Mouse (Mus musculus) T-helper 2 cell (primary cell): ENCODE measurements around the gene Scgb1c1.

ENCODE experiments used
- in situ Hi-C: fragments of 300-600 bp; cut with MboI, MseI; formaldehyde crosslinking; loops from one replicate; pipeline ENCODE4 v1.15.1; 2025; ENCODE audit warnings: high pct_unique_total_duplicates

Gene Scgb1c1

DNA sequence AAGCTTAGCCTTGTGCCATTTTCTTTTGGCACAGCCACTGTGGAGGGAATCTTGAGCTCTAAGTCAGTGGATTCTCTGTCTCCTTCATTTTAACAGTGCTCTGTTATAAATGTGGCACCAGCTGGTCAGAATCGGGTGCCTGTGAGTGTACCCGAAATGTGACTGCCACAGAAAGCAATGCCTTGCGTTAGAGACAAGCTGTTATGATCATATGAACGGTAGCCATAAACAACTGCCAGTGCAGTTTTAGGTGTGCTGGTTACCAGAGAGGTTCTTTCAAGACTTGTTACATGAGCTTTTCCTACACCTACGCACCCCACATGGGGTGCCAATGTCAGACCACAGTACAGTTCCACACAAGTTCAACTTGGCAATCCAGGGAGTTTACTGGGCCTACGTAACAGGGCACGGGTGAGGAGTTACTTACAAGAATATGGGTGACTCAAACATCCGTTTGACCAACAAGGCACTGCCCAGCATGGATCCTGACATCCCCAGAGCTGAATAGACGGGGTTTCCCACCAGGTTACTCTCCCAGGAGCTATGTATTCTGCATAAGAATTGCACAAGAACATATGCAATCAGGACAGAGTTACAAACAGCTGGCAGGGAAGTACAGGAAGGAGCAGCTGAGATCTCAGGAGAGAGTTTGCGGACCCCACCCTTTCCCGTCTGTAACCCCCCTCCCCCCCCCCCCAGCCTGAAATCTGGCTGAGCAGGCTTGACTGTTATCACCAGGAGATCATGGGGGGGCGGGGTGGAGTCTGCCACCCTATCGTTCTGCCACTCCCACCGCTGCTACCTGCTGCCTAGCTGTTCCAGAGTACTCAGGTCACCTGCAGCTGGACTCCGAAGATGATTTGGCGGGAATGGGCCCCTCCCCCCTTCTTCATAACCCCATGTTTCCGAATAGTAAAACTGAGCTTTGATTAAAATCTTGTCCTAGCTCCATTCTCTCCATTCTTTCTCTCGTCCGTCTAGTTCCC is 4.3 kb upstream of the Scgb1c1 start:
- in situ Hi-C loops = loop anchor here (5.0 kb wide), 2 partner anchors 61 to 341 kb away; partner anchors contain the start of gene Cox8b

DNA sequence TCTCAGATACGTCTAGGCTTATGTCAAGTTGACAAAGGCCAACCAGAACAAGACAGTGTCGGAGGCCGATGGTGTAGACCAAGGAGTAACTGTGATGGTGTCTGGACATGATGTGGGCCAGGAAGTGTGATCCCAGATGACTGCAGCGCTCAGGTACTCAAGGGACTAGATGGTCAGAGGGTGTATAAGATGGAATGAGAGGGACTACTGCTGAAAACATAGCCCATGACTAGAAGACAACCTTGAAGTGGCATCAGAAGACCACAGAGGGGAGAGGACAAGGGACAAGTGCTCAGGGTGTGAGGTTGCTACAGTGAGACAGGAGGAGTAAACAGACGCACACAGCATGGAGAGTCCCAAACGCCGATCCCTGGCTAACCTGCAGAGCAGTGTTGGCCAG is 1.5 kb upstream of the Scgb1c1 start:
- in situ Hi-C loops = loop anchor here (5.0 kb wide), 2 partner anchors 58 to 338 kb away; partner anchors contain the start of gene Cox8b

DNA sequence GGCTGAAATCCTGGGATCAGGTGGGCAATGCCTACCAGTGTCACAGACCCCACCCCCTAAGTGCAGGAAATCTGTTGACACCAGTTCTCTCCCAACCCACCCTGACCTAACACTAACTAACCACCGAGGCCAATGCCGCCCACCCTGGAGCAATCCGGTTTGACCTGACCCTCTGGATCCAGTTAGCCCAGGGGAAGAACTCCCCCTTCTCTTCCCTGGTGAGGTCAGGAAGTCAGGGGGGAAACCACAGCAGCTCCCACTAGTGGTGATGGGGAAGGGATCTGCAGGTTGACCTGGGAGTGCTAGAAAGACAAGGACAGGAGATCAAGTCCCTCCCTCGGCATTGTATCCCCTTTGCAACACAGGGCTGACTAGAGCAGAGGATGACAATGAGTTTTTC is 336 bp downstream of the Scgb1c1 start:
- in situ Hi-C loops = loop anchor here (5.0 kb wide), 1 partner anchor 207 kb away; no protein-coding TSS in a partner anchor

DNA sequence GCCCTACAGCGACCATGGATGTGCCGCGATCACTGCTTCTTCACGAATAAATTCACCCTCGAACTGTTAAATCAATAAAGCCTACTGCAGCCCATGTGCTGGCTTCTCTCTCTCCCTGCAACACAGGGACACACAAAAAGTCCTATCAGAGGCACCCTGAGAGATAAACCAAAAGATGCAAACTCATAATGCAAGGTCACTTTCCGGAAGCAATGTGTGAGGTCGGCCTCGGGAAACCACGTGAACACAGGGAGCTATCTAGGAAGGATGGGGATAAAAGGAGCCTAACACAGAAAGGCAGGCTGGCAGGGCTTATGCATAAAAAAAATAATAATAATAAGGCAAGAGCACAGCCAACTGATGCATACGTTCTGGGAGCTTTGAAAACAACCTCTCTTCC is 1.3 kb downstream of the Scgb1c1 start:
- in situ Hi-C loops = loop anchor here (5.0 kb wide), 1 partner anchor 206 kb away; no protein-coding TSS in a partner anchor

DNA sequence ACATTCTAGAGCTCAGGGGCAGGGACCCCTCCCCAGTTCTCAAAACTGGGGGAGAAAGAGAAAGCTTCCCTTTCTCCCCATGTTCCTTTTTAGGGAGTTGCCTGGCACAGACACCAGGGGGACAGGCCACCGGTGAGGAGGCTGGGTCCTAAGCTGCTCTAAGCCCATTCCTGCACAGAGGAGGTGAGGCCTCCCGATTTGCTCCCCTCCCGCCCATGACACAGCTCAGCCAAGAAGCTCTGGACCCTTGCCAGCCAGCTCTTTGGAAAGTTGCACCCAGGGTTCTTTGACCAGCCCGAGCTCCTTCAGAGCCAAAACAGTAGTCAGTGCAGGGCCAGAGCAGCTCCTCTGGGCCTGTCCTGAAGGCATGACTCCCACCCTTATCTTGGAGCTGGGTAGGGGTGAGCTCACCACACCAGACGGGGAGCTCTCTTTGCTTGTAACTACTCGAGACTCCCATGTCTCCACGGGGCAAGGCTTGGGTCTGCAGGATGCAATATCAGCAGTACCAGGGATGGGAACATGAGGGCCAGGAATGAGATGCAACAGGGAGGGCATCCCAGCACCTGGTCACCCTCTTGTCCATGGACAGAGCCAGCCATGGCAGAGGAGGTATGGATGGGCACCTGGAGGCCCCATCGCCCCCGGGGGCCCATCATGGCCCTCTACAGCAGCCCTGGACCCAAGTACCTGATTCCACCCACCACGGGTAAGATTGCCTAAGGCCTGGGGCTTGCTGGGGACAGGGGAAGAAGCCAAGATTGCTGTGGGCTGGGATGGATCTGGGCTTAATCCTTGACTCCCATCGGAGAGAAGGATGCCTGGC is 2.6 kb downstream of the Scgb1c1 start, which contains the start of gene Odf3:
Gene Odf3 (plus strand): TSS at position 51 of the 826 bp plus-strand sequence.
- in situ Hi-C loops = loop anchor here (5.0 kb wide), 1 partner anchor 204 kb away; no protein-coding TSS in a partner anchor

DNA sequence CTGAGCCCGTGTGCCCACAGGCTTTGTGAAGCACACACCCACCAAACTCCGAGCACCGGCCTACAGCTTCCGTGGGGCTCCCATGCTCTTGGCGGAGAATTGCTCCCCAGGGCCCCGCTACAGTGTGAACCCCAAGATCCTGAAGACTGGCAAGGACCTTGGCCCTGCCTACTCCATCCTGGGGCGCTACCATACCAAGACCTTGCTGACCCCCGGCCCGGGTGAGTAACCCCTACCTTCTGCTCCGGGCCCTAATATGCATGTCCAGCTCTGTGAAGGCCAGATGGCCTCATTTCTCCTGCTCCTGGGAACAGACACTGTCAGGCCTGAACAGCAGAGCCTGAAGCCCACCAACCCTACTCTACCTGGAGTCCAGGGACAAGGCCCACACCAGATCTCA is 3.2 kb downstream of the Scgb1c1 start:
- in situ Hi-C loops = loop anchor here (5.0 kb wide), 1 partner anchor 204 kb away; no protein-coding TSS in a partner anchor

DNA sequence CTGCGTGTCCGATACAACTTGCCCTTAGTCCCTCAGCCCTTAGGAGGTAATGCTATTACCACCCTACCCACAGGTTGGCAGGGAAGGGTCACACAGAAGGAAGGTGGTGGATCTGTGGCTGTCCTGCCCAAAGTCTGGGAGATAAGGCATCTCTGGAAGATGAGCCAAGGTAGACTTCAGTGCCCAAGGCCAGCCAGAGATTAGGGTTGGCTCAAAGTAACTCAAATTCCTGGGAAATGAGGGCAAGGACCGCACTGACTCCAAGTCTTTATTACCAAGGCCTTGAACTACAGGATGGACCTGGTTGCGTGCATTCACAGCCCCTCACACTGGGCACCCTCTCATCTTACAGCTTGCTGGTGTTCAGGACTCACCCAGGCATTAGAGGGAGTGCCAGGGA is 6.6 kb downstream of the Scgb1c1 start:
- in situ Hi-C loops = no loop called here

DNA sequence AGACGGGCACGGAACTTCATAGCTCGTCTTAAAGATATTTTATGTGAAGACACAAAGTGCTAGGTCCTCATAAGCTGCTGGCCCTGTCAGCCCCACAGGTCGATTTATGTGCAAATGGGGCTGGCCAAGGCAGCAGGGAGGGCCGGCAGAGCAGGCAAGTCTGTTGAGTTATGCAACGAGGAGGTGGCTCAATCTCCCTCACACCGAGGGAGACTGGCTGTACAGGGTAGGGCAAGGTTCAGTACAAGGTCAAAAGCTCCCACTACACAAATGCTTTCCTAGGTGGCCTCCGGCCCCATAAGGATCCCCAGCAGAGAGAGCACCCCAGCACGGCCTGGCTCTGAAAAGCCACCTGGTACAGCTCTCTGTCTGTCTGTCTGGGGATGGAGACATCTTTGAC is 8.0 kb downstream of the Scgb1c1 start:
- in situ Hi-C loops = no loop called here

DNA sequence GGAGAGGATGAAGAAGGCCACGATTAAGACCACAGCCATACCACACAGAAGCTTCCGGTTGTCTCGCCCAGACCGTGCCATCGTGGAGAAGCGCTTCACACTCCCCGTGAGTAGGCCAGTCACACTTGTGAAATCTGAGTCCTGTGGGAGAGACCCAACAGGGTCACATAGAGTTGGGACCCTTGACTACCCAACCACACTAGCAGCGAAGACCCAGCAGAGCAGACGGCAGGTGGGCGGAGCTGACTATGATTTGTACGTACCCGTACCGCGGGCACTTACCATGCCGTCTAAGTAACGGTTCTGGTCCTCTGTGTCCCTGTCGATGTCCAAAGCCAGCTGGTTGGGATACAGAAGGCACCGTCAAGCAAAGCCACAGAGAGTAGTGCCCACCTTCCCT is 9.1 kb downstream of the Scgb1c1 start:
- in situ Hi-C loops = no loop called here

DNA sequence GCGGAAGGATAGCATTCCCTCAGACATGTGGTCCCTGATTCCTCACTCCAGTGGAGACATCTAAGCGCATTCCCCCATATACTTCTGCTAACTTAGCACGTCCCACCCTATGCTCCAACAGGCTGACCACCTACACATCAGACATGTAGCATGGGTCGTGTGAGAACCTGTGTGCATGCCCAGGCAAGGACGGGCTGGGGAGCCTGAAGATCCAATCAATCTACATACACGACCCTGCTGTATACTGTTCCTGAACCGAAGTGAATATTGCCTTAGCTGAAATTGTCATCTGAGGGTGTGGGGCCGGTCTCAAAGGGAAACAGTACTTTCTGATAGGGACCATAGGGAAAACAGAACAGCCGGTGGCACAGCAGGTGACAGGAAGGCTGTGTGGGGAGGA is 9.8 kb downstream of the Scgb1c1 start:
- in situ Hi-C loops = no loop called here

DNA sequence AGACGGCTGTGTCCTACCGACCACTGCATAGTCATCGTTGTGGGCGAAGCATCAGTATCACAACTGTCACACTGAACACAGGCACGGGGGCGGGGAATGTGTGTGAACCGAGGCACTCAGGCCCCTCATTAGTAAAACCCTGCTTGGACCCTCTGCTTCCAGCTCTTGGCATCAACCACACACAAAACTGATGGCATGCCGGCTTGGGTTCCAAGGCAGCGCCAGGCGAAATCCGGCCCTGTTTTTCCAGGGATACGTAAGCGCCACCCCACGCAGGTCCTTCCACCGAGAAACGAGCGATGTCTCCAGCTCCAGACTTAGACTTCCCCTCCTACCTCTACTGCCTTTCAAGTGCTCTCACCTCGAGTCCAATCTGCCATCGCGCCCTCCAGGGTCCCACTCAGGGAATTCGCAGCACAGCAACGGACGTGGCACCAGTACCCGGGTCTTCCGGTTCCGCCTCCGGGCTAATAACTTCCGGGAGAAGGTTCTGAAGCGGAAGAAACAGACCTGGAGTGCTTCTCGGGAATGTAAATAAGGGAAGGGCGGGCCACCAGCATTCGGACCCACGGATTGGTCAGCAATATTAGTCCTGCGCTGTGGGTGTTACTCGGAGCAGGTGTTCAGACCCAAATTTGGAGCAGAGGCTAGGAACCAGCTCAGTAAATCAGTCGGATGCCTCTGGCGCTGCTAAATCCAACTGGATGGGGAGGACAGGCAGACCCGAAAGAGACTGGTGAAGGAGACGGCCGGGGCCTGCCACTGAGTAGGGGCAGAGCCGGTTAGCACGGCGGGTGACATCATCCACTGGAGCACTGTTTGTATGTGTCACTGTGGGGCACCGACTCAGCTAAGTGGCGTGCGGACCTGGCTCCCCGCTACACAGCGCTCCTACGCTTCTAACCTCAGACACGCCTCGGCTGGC is 10.8 kb downstream of the Scgb1c1 start, which contains the start of gene Gm45785:
Gene Gm45785 (minus strand): TSS at position 472 of the 925 bp plus-strand sequence.
- in situ Hi-C loops = no loop called here

DNA sequence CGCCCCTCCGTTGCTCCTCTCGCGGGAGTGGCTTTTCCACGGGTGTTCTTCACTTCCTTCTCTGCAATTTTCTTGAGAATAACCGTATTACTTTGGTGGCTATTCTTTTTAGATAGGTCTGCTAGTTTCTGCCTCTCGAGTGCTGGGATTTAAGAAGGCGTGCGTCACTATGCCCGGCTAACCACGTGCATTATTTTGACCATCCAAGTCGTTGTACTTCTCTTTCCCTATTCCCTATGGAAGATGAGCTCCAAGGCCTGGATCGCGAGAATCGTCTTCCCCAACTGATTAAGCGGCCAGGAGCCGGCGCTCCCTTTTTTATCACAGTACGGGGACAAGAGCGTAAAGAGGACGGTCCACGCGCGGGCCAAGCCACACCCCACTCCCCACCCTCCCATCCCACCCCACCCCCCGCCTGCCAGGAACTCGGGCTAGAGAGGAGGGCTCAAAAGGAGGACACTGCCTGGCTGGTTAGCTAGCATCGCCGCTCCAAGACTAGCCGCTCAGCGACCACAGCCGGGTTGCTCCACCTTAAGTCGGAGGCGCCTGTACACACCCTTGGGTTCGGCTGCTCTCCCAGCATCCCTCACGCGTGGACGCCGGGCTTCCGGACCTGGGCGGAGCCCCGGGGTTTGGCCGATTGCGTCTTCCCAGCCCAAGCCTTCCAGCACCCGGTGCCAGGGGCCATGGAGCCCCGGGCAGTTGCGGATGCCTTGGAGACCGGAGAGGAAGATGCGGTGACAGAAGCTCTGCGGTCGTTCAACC is 11.6 kb downstream of the Scgb1c1 start, which contains the start of gene Ric8a:
Gene Ric8a (plus strand): TSS at position 173 of the 765 bp plus-strand sequence.
- in situ Hi-C loops = no loop called here

DNA sequence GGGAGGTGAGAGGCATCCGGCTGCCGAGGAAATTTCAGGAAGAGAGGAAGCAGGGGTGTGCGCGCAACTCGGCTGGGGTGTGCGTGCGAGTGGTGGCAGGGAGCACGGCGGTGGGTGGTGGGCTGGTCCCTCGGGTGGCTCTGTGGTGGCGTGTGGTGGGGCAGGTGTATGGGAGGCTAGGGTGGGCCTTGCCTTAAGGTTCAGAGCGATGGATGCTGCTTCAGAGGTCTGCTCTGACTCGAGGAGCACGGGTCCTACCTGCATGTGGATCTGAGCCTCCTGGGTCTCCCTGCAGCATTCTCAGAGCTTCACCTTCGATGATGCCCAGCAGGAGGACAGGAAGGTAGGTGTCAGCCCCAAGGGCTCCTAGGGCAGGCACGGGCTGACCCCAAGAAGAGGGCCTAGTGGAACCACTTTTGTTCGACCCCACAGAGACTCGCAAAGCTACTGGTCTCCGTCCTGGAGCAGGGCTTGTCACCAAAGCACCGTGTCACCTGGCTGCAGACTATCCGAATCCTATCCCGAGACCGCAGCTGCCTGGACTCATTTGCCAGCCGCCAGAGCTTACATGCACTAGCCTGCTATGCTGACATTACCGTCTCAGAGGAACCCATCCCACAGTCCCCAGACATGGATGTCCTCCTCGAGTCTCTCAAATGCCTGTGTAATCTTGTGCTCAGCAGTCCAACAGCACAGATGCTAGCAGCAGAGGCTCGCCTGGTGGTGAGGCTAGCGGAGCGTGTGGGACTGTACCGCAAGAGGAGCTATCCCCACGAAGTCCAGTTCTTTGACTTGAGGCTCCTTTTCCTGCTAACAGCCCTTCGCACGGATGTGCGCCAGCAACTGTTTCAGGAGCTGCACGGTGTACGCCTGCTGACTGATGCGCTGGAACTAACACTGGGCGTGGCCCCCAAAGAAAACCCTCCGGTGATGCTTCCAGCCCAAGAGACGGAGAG is 12.5 kb downstream of the Scgb1c1 start, which contains the start of gene Bet1l:
Gene Bet1l (minus strand): TSS at position 28 of the 956 bp plus-strand sequence.
- in situ Hi-C loops = no loop called here

DNA sequence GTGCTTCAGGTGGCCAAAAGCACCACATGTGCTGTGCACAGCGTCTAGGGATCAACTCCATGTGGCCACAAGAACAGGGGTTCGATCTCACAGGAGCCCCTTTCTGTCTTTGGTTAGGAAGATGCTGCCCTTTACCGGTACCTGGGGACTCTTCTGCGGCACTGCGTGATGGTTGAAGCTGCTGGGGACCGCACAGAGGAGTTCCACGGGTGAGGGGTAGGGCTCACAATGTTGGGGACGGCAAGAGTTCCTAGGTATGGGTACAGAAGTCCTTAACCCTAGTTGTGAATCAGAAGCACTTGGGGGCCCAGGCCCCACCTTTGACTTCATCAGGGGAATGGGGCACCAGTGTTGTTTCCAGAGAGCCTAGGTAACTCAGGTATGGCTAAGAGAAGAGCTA is 13.4 kb downstream of the Scgb1c1 start:
- in situ Hi-C loops = no loop called here

DNA sequence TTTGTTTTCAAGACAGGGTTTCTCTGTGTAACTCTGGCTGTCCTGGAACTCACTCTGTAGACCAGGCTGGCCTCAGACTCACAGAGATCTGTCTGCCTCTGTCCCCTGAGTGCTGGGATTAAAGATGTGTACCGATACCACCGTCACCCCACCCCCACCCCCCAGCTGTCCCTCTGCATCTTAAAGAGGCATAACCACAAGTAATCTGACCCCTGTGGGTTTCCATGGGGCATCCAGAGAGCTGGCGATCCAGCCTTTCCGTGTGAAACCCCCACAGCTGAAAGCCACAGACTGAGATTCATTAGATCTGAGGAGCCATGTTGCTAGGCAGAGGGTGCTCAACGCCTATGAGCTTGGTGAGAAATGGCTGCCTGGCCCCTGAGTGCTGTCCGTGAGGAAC is 14.7 kb downstream of the Scgb1c1 start:
- in situ Hi-C loops = no loop called here

DNA sequence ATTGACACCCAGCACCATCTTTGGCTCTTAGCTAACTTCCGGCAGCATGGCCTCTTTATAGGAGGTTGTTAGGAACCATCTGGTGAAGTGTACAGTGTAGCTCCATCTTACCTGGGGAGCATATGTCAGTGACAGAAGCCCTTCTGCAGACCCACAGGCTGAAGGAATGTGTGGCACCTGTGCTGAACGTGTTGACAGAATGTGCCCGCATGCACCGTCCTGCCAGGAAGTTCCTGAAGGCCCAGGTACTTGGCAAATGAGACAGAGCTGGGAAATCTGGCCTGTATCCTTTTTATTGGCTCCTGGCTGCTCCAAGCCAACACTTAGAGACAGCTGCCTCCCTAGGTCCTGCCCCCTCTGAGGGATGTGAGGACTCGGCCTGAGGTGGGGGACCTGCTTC is 15.4 kb downstream of the Scgb1c1 start:
- in situ Hi-C loops = no loop called here

DNA sequence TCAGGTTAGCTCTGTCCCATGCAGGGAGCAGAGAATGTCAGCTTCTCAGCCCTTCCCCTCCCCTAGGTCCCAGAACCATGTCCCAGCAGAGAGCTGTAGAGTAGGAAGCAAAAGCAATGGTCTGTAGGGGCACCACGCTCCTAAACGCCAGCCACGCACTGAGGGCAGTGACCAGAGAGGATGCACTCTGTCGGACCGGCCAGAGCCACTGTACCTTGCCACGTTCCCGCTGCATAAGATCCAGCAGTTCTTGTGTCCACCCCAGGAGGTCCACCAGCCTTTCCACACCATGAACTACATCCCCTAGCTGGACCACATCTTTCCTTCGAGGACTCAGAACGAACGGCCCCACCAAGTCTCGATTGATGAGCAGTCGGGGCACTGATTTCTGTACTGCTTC is 19.4 kb downstream of the Scgb1c1 start:
- in situ Hi-C loops = no loop called here

DNA sequence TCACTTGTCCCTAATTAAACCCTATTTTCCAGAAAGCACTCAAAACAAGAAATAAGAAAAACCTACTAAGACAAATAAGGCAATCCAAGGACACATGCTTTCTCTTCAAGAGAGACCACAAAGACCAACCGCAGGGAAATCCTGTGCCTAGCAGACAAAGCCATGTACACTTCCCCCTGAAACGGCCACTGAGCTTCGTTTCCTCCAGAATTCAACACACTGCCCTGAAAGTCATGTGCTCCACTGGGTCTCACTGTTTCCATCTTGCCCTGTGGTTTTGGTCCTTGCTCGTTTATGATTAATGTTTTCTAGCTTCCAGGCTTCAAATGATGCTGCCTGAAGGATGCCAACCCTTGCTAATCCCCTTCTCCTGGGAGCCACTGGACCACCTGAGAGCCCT is 28.9 kb downstream of the Scgb1c1 start:
- in situ Hi-C loops = no loop called here

DNA sequence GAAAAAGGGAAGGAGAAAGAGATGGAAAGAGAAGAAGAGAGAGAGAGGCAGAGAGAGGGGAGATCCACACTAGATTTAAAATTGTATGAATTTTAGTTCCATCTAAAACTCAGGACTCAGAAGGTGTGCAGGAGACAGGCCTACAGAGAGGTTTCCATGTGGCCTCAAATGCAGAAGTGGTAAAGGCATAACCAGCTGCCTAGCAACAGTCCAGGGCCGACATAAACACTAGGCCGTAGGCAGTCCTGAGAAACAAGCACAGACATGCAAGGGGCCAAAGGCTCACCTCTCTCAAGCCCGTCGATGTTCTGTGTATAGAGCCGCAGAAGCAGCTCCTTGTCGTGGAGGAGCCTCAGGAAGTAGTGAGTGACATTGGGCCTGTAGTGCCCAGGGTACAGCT is 32.0 kb downstream of the Scgb1c1 start:
- in situ Hi-C loops = no loop called here
